Mouse (Mus musculus) ES-Bruce4 (cell line): ENCODE measurements around the gene Znrf3. TPM values are rescaled to one million over a fixed set of nuclear protein-coding genes. Genes with fewer than 3 reads are reported as not detected.

ENCODE experiments used
- H3K27ac ChIP-seq: 2 replicates; pipeline ENCODE4 v1.5.1; 2012; ENCODE audit warnings: low read length, inconsistent platforms; ENCODE audit not compliant: insufficient read depth
- H3K27me3 ChIP-seq: 2 replicates; pipeline ENCODE4 v1.6.1; 2012; ENCODE audit warnings: mild to moderate bottlenecking, low read length, inconsistent platforms; ENCODE audit not compliant: control insufficient read depth, poor library complexity, insufficient read depth, severe bottlenecking
- H3K36me3 ChIP-seq: 2 replicates; pipeline ENCODE4 v1.6.1; 2012; ENCODE audit warnings: inconsistent platforms, mild to moderate bottlenecking, low read length, moderate library complexity; ENCODE audit not compliant: control insufficient read depth, poor library complexity, insufficient read depth, severe bottlenecking
- H3K4me1 ChIP-seq: one replicate; pipeline ENCODE4 v1.8.1; 2011; ENCODE audit warnings: low read length; ENCODE audit not compliant: control insufficient read depth, insufficient read depth
- H3K4me3 ChIP-seq: 2 replicates; pipeline ENCODE4 v1.5.1; 2011; ENCODE audit warnings: low read depth, mild to moderate bottlenecking, low read length
- H3K9ac ChIP-seq: 2 replicates; pipeline ENCODE4 v1.6.1; 2012; ENCODE audit warnings: low read depth, mild to moderate bottlenecking, inconsistent platforms; ENCODE audit not compliant: poor library complexity, severe bottlenecking
- H3K9me3 ChIP-seq: replicated peaks from 2 replicates; pipeline ENCODE4 v1.6.1; 2012; ENCODE audit warnings: mild to moderate bottlenecking, low read length, inconsistent platforms; ENCODE audit not compliant: control insufficient read depth, poor library complexity, insufficient read depth, severe bottlenecking
- CTCF ChIP-seq: IDR thresholded peaks from one replicate; pipeline ENCODE4 v1.8.1; 2011; ENCODE audit warnings: low read depth, low read length
- EP300 ChIP-seq: IDR thresholded peaks from 2 replicates; pipeline ENCODE4 v1.6.1; 2011; ENCODE audit warnings: low read depth, low read length; ENCODE audit not compliant: insufficient read depth
- POLR2A ChIP-seq: IDR thresholded peaks from one replicate; pipeline ENCODE4 v1.8.1; 2011; ENCODE audit warnings: low read length; ENCODE audit not compliant: insufficient read depth
- polyA plus RNA-seq: library from polyadenylated mRNA; stranded (reverse); fragments of >200 nt; gene quantifications from 2 replicates; pipeline ENCODE4 v1.2.4, GENCODE M21; 2011; ENCODE audit warnings: low read depth; ENCODE audit not compliant: missing spikeins, insufficient read depth, insufficient read length

Znrf3 gene
- polyA plus RNA-seq, 1 experiment, result 15.8 TPM

GRCm38 (mm10) chr11:5272536-5273234, 172.0 kb downstream of the Znrf3 start:
- Histone ChIP-seq H3K27me3 (no peaks in the 10 kb centered on the region), H3K9me3 (no peaks in the 10 kb centered on the region), H3K9ac (no peak overlapping the region), H3K27ac (no peak overlapping the region), H3K36me3 (no peaks in the 10 kb centered on the region), H3K4me3 (no peak overlapping the region), H3K4me1 (peaks cover 1% of the 10 kb centered on the region)
- TF ChIP-seq CTCF (no peak), POLR2A (no peak), EP300 (no peak)

GRCm38 (mm10) chr11:5272066-5272360, 172.6 kb downstream of the Znrf3 start:
- Histone ChIP-seq H3K9ac (no peak overlapping the region), H3K27ac (no peak overlapping the region), H3K9me3 (no peaks in the 10 kb centered on the region), H3K36me3 (no peaks in the 10 kb centered on the region), H3K4me1 (peaks cover 1% of the 10 kb centered on the region), H3K27me3 (no peaks in the 10 kb centered on the region), H3K4me3 (no peak overlapping the region)
- TF ChIP-seq CTCF (no peak), EP300 (no peak), POLR2A (no peak)

- Histone ChIP-seq H3K4me3 (no peak overlapping the region), H3K9me3 (no peaks in the 10 kb centered on the region), H3K27me3 (no peaks in the 10 kb centered on the region), H3K9ac (no peak overlapping the region), H3K36me3 (no peaks in the 10 kb centered on the region), H3K27ac (no peak overlapping the region), H3K4me1 (peaks cover 1% of the 10 kb centered on the region)
- no peak for TF ChIP-seq EP300
- TF ChIP-seq POLR2A, result no peak
- TF ChIP-seq CTCF, result no peak
Measured at GRCm38 (mm10) chr11:5271274-5272065, 173.2 kb downstream of the Znrf3 start.

- Histone ChIP-seq H3K9me3 (no peaks in the 10 kb centered on the region), H3K9ac (no peak overlapping the region), H3K4me3 (no peak overlapping the region), H3K27ac (no peak overlapping the region), H3K4me1 (peaks cover 1% of the 10 kb centered on the region), H3K36me3 (no peaks in the 10 kb centered on the region), H3K27me3 (no peaks in the 10 kb centered on the region)
- TF ChIP-seq EP300 (no peak), CTCF (no peak), POLR2A (no peak)
Measured at GRCm38 (mm10) chr11:5269846-5270461, 174.7 kb downstream of the Znrf3 start.

- H3K27me3 ChIP-seq, result no peaks in the 10 kb centered on the region
- H3K36me3 ChIP-seq, result no peaks in the 10 kb centered on the region
- H3K27ac ChIP-seq, result no peak overlapping the region
- no peaks in the 10 kb centered on the region for H3K9me3 ChIP-seq
- H3K4me3 ChIP-seq, result no peak overlapping the region
- H3K4me1 ChIP-seq, result peaks cover 3% of the 10 kb centered on the region
- no peak for TF ChIP-seq POLR2A
- no peak for TF ChIP-seq CTCF
- no peak overlapping the region for H3K9ac ChIP-seq
Measured at GRCm38 (mm10) chr11:5265764-5266163, 178.9 kb downstream of the Znrf3 start.
